Mouse (Mus musculus) kidney, postnatal 0 days (tissue): Measurements from ENCODE around the gene Abca8b. TPM values are rescaled to one million over a fixed set of nuclear protein-coding genes. Genes with fewer than 3 reads are reported as not detected.
"Not testable (repeated sequence)": the region's sequence is repeated elsewhere in the genome, so short reads cannot be mapped to it uniquely, and the experiment has no call there.

ENCODE experiments used
- ATAC-seq: fragments of 200-750 bp; cut with Nextera tagmentation; replicated peaks from 2 replicates; pipeline ENCODE4 v1.8.0; 2017; ENCODE audit warnings: low read depth, moderate number of reproducible peaks, moderate TSS enrichment, moderate library complexity; ENCODE audit not compliant: low FRiP score
- DNase-seq: peaks from one replicate; pipeline ENCODE4 v3.0.0-alpha.2; 2016; ENCODE audit warnings: low spot score
- H3K27ac ChIP-seq: fragments of 300-500 bp; sonication (generic); 2 replicates; pipeline ENCODE4 v1.5.1; 2014; ENCODE audit warnings: mild to moderate bottlenecking
- H3K27me3 ChIP-seq: fragments of 300-500 bp; sonication (generic); 2 replicates; pipeline ENCODE4 v1.6.1; 2014; ENCODE audit warnings: low read length, mixed read lengths; ENCODE audit not compliant: insufficient read depth
- H3K36me3 ChIP-seq: fragments of 300-500 bp; sonication (generic); 2 replicates; pipeline ENCODE4 v1.6.1; 2014; ENCODE audit warnings: low read length, mixed read lengths; ENCODE audit not compliant: insufficient read depth
- H3K4me1 ChIP-seq: fragments of 300-500 bp; sonication (generic); replicated peaks from 2 replicates; pipeline ENCODE4 v1.6.1; 2014; ENCODE audit warnings: antibody characterized with exemption, low read length, mixed read lengths; ENCODE audit not compliant: insufficient read depth
- H3K4me2 ChIP-seq: fragments of 300-500 bp; sonication (generic); 2 replicates; pipeline ENCODE4 v1.6.1; 2014; ENCODE audit warnings: mild to moderate bottlenecking, low read length, moderate library complexity, mixed read lengths
- H3K4me3 ChIP-seq: fragments of 300-500 bp; sonication (generic); replicated peaks from 2 replicates; pipeline ENCODE4 v1.5.1; 2014; ENCODE audit warnings: low read depth, low read length
- H3K9ac ChIP-seq: fragments of 300-500 bp; sonication (generic); 2 replicates; pipeline ENCODE4 v1.6.1; 2014; ENCODE audit warnings: low read depth, low read length
- H3K9me3 ChIP-seq: fragments of 300-500 bp; sonication (generic); replicated peaks from 2 replicates; pipeline ENCODE4 v1.6.1; 2016; ENCODE audit warnings: low read length, inconsistent platforms, mixed read lengths
- CTCF ChIP-seq: IDR thresholded peaks from 2 replicates; pipeline ENCODE4 v1.5.1; 2016; ENCODE audit warnings: antibody characterized with exemption, low read depth, mild to moderate bottlenecking, moderate library complexity
- WGBS: fragments of 180-500 bp; shearing (Covaris S2); extraction: QIAGEN DNeasy Blood & Tissue Kit; methylation state at CpG from one replicate; pipeline ENCODE4 v1.1.7; 2014; 5-methylcytosine and 5-hydroxymethylcytosine counted together
- polyA plus RNA-seq: library from polyadenylated mRNA; unstranded; fragments of >200 nt; fragmentation: Nextera tagmentation; extraction: Ambion mirVana; gene quantifications from 2 replicates; pipeline ENCODE4 v1.2.1, GENCODE M21; 2015

The Abca8b gene
- polyA plus RNA-seq, 1 experiment from 2014 or later, result 0.38 TPM

DNA sequence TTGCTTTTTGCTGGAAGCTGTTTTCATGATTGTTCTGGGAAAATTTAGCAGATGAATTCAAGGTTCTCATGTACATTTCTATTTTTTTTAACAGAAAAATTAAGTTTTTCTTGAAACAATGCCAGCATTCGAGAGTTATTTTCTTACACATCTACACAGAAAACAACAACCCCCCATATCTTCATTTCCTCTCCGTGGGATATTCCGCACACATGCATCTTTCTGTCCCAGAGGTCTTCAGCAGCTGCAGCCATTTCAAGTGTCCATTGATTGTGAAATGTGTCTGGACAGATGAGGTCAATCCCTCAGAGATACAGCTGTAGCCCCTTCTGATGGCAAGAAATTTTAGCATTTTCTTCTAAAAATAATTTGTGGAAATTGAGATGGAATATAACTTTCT, 73.4 kb downstream of the Abca8b start:
- Histone ChIP-seq H3K9me3 (no peaks in the 10 kb centered on the region), H3K4me1 (no peaks in the 10 kb centered on the region), H3K27me3 (no peaks in the 10 kb centered on the region), H3K4me3 (no peak overlapping the region), H3K36me3 (no peaks in the 10 kb centered on the region), H3K27ac (no peak overlapping the region), H3K9ac (no peak overlapping the region), H3K4me2 (no peak overlapping the region)
- WGBS, result 70% methylated on average over 3 of the region's 3 CpGs
- TF ChIP-seq CTCF, result no peak
- DNase-seq (no peak), ATAC-seq (no peak)

DNA sequence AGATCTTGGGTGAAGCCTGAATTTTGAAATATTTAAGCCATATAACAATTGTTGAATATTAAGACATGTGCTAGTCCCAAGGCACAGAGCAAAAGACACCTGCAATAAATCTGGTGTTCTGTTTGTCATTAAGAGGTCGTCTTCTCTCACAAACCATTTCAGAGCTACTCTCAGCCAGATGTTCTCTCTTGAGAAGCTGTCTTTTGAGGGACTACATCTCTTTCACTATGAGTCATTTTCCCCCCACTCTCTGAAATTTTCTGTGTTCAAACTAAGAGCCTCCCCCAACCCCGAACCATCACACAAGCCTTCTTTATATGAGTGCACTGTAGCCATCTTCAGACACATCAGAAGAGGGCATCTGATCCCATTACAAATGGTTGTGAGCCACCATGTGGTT, 76.2 kb downstream of the Abca8b start:
- Histone ChIP-seq H3K27ac (no peak overlapping the region), H3K9me3 (no peaks in the 10 kb centered on the region), H3K36me3 (no peaks in the 10 kb centered on the region), H3K4me2 (no peak overlapping the region), H3K4me1 (no peaks in the 10 kb centered on the region), H3K27me3 (no peaks in the 10 kb centered on the region), H3K4me3 (no peak overlapping the region), H3K9ac (no peak overlapping the region)
- TF ChIP-seq CTCF, result no peak
- WGBS, result 73% methylated on average over 2 of the region's 2 CpGs
- ATAC-seq (no peak), DNase-seq (no peak)

DNA sequence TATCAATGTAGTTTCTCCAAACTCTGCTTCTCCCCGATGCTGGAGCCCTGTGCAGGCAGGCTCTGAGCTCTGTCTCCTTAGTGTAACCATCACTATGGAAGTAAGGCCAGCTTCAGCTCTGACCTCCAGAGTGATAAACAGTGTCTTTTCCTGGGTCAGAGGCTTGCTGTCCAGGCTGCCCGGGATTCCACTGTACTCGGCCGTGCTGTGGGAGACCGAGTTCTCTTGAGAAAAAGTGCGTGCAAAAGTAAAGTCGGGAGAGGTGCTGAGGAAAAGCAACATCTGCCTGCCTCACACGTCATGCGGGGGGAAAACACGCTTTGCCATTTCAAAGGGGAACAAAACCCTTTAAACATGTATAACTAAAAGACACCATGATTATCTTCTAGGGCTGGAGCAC, 79.0 kb downstream of the Abca8b start:
- H3K36me3 ChIP-seq, result no peaks in the 10 kb centered on the region
- DNase-seq, result no peak
- 74% methylated on average over 10 of the region's 10 CpGs for WGBS
- H3K9ac ChIP-seq, result no peak overlapping the region
- H3K4me3 ChIP-seq, result no peak overlapping the region
- H3K27ac ChIP-seq, result no peak overlapping the region
- H3K9me3 ChIP-seq, result no peaks in the 10 kb centered on the region
- no peak for TF ChIP-seq CTCF
- no peak overlapping the region for H3K4me2 ChIP-seq
- no peaks in the 10 kb centered on the region for H3K4me1 ChIP-seq
- H3K27me3 ChIP-seq, result no peaks in the 10 kb centered on the region
- ATAC-seq, result no peak

DNA sequence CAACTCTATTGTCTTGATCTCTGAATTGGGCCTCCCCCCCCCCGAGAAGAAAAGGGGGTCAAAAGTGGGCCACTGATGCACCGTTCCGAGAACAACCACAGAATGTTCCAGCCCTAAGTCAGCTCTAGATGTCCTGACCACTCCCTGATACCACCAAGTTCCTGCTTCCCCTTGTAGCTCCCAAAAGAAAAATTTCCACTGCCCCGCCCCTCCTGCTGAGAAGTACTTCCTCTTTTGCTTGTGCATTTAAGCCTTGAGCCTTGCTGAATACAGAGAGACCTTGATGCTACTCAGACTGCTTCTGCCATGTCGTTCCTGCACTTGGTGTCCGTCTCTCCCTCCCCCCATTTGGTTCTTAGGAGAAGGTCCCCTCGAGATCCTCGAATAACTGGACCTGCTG, 82.5 kb downstream of the Abca8b start:
- H3K4me1 ChIP-seq, H3K36me3 ChIP-seq, H3K4me2 ChIP-seq, H3K9ac ChIP-seq, ATAC-seq, H3K27me3 ChIP-seq, H3K9me3 ChIP-seq, DNase-seq, H3K27ac ChIP-seq, H3K4me3 ChIP-seq: not testable (repeated sequence)
- 95% methylated on average over 8 of the region's 8 CpGs for WGBS

DNA sequence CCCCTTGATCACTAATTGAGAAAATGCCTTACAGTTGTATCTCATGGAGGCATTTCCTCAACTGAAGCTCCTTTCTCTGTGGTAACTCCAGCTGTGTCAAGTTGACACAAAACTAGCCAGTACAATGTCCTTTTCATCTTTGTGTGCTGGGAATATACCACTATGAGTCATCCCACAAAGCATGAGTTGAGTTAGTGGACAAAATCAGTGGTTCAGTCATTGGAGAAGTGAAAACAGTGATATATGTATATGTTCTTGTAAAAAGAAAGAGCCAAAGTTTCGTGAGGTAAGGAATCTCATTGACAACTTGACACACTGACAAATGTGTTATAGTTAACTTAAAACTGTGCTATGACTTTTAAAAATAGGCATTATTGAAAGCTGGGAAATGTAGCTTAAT, 83.5 kb downstream of the Abca8b start:
- H3K4me3 ChIP-seq, result not testable (repeated sequence)

DNA sequence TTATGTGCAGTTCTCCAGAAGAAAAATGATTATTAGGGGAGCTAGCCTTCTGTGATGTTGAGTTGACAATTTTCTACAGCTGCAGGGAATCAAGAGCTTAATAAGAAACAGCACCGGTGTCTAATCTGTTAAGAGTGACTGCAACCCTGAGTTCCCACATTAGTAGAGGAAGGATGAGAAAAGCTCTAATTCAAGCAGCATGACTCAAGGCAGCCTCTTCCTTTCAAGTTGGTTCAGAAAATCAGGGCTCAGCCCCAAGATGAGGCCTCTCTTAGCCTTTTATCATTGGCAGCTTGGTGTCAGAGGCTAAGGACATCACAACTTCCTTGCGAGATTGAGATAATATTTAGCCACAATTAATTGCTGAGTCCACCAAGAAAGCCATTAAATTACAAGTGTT, 85.8 kb downstream of the Abca8b start:
- DNase-seq, result peak; percentile 41
- Histone ChIP-seq H3K9me3 (no peaks in the 10 kb centered on the region), H3K9ac (no peak overlapping the region), H3K4me2 (no peak overlapping the region), H3K36me3 (no peaks in the 10 kb centered on the region), H3K27ac (no peak overlapping the region), H3K4me1 (no peaks in the 10 kb centered on the region), H3K27me3 (no peaks in the 10 kb centered on the region), H3K4me3 (no peak overlapping the region)
- WGBS, result 43% methylated on average over 2 of the region's 2 CpGs
- ATAC-seq, result no peak
- TF ChIP-seq CTCF, result no peak

More for the DNA sequence above, 83.5 kb downstream of the Abca8b start:
- not testable (repeated sequence) for H3K4me1 ChIP-seq, ATAC-seq, DNase-seq, H3K27me3 ChIP-seq, H3K9ac ChIP-seq, H3K4me2 ChIP-seq, H3K9me3 ChIP-seq, H3K36me3 ChIP-seq, H3K27ac ChIP-seq
- WGBS, result 76% methylated on average over 1 of the region's 1 CpGs

DNA sequence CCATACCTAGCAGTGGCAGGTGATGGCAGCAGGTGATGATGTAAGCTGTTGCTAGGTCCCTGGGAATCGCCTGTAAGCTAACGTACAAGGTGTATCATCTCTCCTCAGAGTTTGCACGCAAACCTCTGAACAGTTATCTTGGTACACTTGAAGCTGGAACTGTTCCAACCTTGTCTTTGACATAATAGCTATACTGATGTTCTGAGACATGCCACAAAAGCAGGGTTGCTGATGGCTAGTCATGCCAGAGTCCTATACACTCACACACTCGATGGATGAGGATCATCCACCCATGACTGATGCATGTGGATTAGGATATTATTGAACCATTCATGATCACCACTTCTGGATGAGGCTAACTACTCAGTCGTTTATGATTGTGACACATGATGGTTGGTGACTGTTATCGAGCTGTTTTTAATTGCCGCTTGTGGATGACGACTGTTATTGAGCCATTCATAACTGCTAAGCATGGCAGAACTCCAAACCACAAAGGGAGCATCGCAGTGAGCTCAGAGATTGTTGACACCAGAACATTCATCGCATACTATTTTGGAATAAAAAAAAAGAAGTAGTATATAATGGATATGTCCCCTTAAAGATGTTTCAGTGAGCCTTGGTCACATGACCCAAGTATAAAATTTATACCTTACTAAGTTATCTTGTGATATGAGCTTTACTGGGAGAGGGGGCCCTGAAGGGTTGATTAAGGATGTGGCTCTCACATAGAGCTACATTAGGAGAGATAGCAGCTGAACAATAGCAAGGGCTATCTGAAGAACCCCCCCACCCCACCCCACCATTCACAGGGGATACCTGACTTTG, 87.2 kb downstream of the Abca8b start:
- TF ChIP-seq CTCF, result no peak
- Histone ChIP-seq H3K36me3 (no peaks in the 10 kb centered on the region), H3K27me3 (no peaks in the 10 kb centered on the region), H3K4me1 (no peaks in the 10 kb centered on the region), H3K9ac (no peak overlapping the region), H3K27ac (no peak overlapping the region), H3K9me3 (no peaks in the 10 kb centered on the region), H3K4me2 (no peak overlapping the region), H3K4me3 (no peak overlapping the region)
- ATAC-seq (no peak), DNase-seq (peak; percentile 27)
- 81% methylated on average over 10 of the region's 10 CpGs for WGBS
